Mouse (Mus musculus) embryonic facial prominence, embryonic 14.5 days (tissue): ENCODE data around the gene Tm9sf4. TPM values are rescaled to one million over a fixed set of nuclear protein-coding genes. Genes with fewer than 3 reads are reported as not detected.

ENCODE experiments used
- ATAC-seq: fragments of 200-750 bp; cut with Nextera tagmentation; 2 replicates; pipeline ENCODE4 v1.8.0; 2017; ENCODE audit warnings: low read depth, moderate number of reproducible peaks, moderate TSS enrichment
- DNase-seq: peaks from one replicate; pipeline ENCODE4 v3.0.0-alpha.2; 2015; ENCODE audit warnings: low spot score
- H3K27ac ChIP-seq: fragments of 300-500 bp; sonication (generic); replicated peaks from 2 replicates; pipeline ENCODE4 v1.5.1; 2014; ENCODE audit warnings: low read depth, mild to moderate bottlenecking, low read length, moderate library complexity
- H3K27me3 ChIP-seq: fragments of 300-500 bp; sonication (generic); replicated peaks from 2 replicates; pipeline ENCODE4 v1.6.1; 2014; ENCODE audit warnings: low read length; ENCODE audit not compliant: control insufficient read depth, insufficient read depth
- H3K36me3 ChIP-seq: fragments of 300-500 bp; sonication (generic); 2 replicates; pipeline ENCODE4 v1.6.1; 2014; ENCODE audit warnings: low read length, mixed read lengths; ENCODE audit not compliant: control insufficient read depth, insufficient read depth
- H3K4me1 ChIP-seq: fragments of 300-500 bp; sonication (generic); 2 replicates; pipeline ENCODE4 v1.6.1; 2014; ENCODE audit warnings: antibody characterized with exemption, low read length; ENCODE audit not compliant: control insufficient read depth, insufficient read depth
- H3K4me2 ChIP-seq: fragments of 300-500 bp; sonication (generic); 2 replicates; pipeline ENCODE4 v1.6.1; 2014; ENCODE audit warnings: low read depth, mild to moderate bottlenecking, low read length, moderate library complexity, mixed read lengths
- H3K4me3 ChIP-seq: fragments of 300-500 bp; sonication (generic); 2 replicates; pipeline ENCODE4 v1.5.1; 2014; ENCODE audit warnings: low read depth, mild to moderate bottlenecking, low read length
- H3K9ac ChIP-seq: fragments of 300-500 bp; sonication (generic); 2 replicates; pipeline ENCODE4 v1.6.1; 2014; ENCODE audit warnings: low read depth, mild to moderate bottlenecking, low read length, moderate library complexity, mixed read lengths
- H3K9me3 ChIP-seq: fragments of 300-500 bp; sonication (generic); 2 replicates; pipeline ENCODE4 v1.6.1; 2016; ENCODE audit warnings: low read length; ENCODE audit not compliant: control insufficient read depth
- WGBS: fragments of 180-500 bp; shearing (Covaris S2); extraction: QIAGEN DNeasy Blood & Tissue Kit; methylation state at CpG from one replicate; pipeline ENCODE4 v1.1.7; 2014; 5-methylcytosine and 5-hydroxymethylcytosine counted together
- polyA plus RNA-seq: library from polyadenylated mRNA; unstranded; fragments of >200 nt; fragmentation: Nextera tagmentation; extraction: Ambion mirVana; gene quantifications from 2 replicates; pipeline ENCODE4 v1.2.1, GENCODE M21; 2014

Gene Tm9sf4
- polyA plus RNA-seq, 1 experiment from 2014 or later, result 97.9 TPM

GRCm38 (mm10) chr2:153239860-153240480 is 78.9 kb downstream of the Tm9sf4 start:
- H3K4me2 ChIP-seq, result peak overlapping the region; percentile 92
- H3K36me3 ChIP-seq, result peaks cover 21% of the 10 kb centered on the region
- DNase-seq, result peak; percentile 52
- H3K27ac ChIP-seq, result peak overlapping the region; percentile 93
- H3K27me3 ChIP-seq, result no peaks in the 10 kb centered on the region
- peak overlapping the region; percentile 98 for H3K9ac ChIP-seq
- ATAC-seq, result no peak
- WGBS, result 3% methylated on average over 16 of the region's 22 CpGs
- peaks cover 21% of the 10 kb centered on the region for H3K4me1 ChIP-seq
- no peaks in the 10 kb centered on the region for H3K9me3 ChIP-seq
- peak overlapping the region; percentile 97 for H3K4me3 ChIP-seq

- Histone ChIP-seq H3K27me3 (no peaks in the 10 kb centered on the region), H3K36me3 (peaks cover 21% of the 10 kb centered on the region), H3K27ac (peak overlapping the region; percentile 93), H3K4me1 (peaks cover 21% of the 10 kb centered on the region), H3K9me3 (no peaks in the 10 kb centered on the region), H3K4me2 (peak overlapping the region; percentile 92), H3K9ac (peak overlapping the region; percentile 98), H3K4me3 (peak overlapping the region; percentile 97)
- under 1% methylated on average over 17 of the region's 33 CpGs for WGBS
- ATAC-seq, result peak; percentile 51
- DNase-seq, result no peak
These were observed 79.7 kb downstream of the Tm9sf4 start for GRCm38 (mm10) chr2:153240701-153241235.

- H3K9ac ChIP-seq, result peak within 1 kb of the TSS; percentile 98
- ATAC-seq (peak; percentile 96), DNase-seq (peak; percentile 95)
- H3K4me3 ChIP-seq, result peak within 1 kb of the TSS; percentile 97
- H3K27ac ChIP-seq, result peak within 1 kb of the TSS; percentile 93
- peaks cover 21% of the 10 kb centered on the region for H3K4me1 ChIP-seq
- peaks cover 22% of the 10 kb centered on the region for H3K36me3 ChIP-seq
- H3K9me3 ChIP-seq, result no peaks in the 10 kb centered on the region
- WGBS, result 2% methylated on average over 16 of the region's 72 CpGs
- H3K27me3 ChIP-seq, result no peaks in the 10 kb centered on the region
- H3K4me2 ChIP-seq, result peak within 1 kb of the TSS; percentile 92
These were observed 80.3 kb downstream of the Tm9sf4 start, which contains the start of the genes Plagl2 and Pofut1 for GRCm38 (mm10) chr2:153241250-153242014. TSS of gene Plagl2 (minus strand) at chr2:153241426. TSS of gene Pofut1 (plus strand) at chr2:153241533.

- ATAC-seq, result no peak
- Histone ChIP-seq H3K36me3 (peaks cover 22% of the 10 kb centered on the region), H3K4me3 (peak overlapping the region; percentile 97), H3K27me3 (no peaks in the 10 kb centered on the region), H3K9me3 (no peaks in the 10 kb centered on the region), H3K4me1 (peaks cover 21% of the 10 kb centered on the region), H3K4me2 (peak overlapping the region; percentile 92), H3K27ac (peak overlapping the region; percentile 93), H3K9ac (peak overlapping the region; percentile 98)
- 56% methylated on average over 6 of the region's 6 CpGs for WGBS
- no peak for DNase-seq
These were observed 81.1 kb downstream of the Tm9sf4 start for GRCm38 (mm10) chr2:153242156-153242555.

GRCm38 (mm10) chr2:153249751-153250150 is 88.6 kb downstream of the Tm9sf4 start:
- no peak overlapping the region for H3K9ac ChIP-seq
- H3K9me3 ChIP-seq, result no peaks in the 10 kb centered on the region
- H3K36me3 ChIP-seq, result peaks cover 67% of the 10 kb centered on the region
- DNase-seq (no peak), ATAC-seq (no peak)
- 89% methylated on average over 5 of the region's 5 CpGs for WGBS
- H3K27me3 ChIP-seq, result no peaks in the 10 kb centered on the region
- no peaks in the 10 kb centered on the region for H3K4me1 ChIP-seq
- no peak overlapping the region for H3K4me3 ChIP-seq
- no peak overlapping the region for H3K4me2 ChIP-seq
- no peak overlapping the region for H3K27ac ChIP-seq

- no peaks in the 10 kb centered on the region for H3K4me1 ChIP-seq
- H3K9me3 ChIP-seq, result no peaks in the 10 kb centered on the region
- H3K27ac ChIP-seq, result no peak overlapping the region
- no peaks in the 10 kb centered on the region for H3K27me3 ChIP-seq
- H3K36me3 ChIP-seq, result peaks cover 32% of the 10 kb centered on the region
- no peak overlapping the region for H3K9ac ChIP-seq
- no peak for DNase-seq
- WGBS, result 91% methylated on average over 2 of the region's 2 CpGs
- ATAC-seq, result no peak
- H3K4me3 ChIP-seq, result no peak overlapping the region
- no peak overlapping the region for H3K4me2 ChIP-seq
These were observed 95.5 kb downstream of the Tm9sf4 start for GRCm38 (mm10) chr2:153256604-153257003.

- H3K27me3 ChIP-seq, result no peaks in the 10 kb centered on the region
- no peak overlapping the region for H3K4me2 ChIP-seq
- DNase-seq (no peak), ATAC-seq (no peak)
- H3K36me3 ChIP-seq, result peaks cover 34% of the 10 kb centered on the region
- 79% methylated on average over 12 of the region's 12 CpGs for WGBS
- no peak overlapping the region for H3K27ac ChIP-seq
- no peaks in the 10 kb centered on the region for H3K9me3 ChIP-seq
- no peak overlapping the region for H3K9ac ChIP-seq
- H3K4me1 ChIP-seq, result no peaks in the 10 kb centered on the region
- H3K4me3 ChIP-seq, result no peak overlapping the region
These were observed 98.1 kb downstream of the Tm9sf4 start for GRCm38 (mm10) chr2:153259030-153259863.
